Mouse (Mus musculus) thymus, adult 2 months (tissue): ENCODE data around the gene Gpr107.

Source experiments
- CTCF ChIP-seq: fragments of 200-500 bp; IDR thresholded peaks from 2 replicates; pipeline ENCODE4 v1.5.1; 2012; ENCODE audit warnings: mild to moderate bottlenecking, control low read depth, low read length, moderate library complexity, borderline replicate concordance; ENCODE audit not compliant: control insufficient read depth, poor library complexity, insufficient read depth; ENCODE audit errors: extremely low read depth
- POLR2A ChIP-seq: fragments of 200-500 bp; IDR thresholded peaks from 2 replicates; pipeline ENCODE4 v1.6.1; 2012; ENCODE audit warnings: mild to moderate bottlenecking, low read length, control low read depth, moderate library complexity; ENCODE audit not compliant: control insufficient read depth, poor library complexity, insufficient read depth; ENCODE audit errors: extremely low read depth

DNA sequence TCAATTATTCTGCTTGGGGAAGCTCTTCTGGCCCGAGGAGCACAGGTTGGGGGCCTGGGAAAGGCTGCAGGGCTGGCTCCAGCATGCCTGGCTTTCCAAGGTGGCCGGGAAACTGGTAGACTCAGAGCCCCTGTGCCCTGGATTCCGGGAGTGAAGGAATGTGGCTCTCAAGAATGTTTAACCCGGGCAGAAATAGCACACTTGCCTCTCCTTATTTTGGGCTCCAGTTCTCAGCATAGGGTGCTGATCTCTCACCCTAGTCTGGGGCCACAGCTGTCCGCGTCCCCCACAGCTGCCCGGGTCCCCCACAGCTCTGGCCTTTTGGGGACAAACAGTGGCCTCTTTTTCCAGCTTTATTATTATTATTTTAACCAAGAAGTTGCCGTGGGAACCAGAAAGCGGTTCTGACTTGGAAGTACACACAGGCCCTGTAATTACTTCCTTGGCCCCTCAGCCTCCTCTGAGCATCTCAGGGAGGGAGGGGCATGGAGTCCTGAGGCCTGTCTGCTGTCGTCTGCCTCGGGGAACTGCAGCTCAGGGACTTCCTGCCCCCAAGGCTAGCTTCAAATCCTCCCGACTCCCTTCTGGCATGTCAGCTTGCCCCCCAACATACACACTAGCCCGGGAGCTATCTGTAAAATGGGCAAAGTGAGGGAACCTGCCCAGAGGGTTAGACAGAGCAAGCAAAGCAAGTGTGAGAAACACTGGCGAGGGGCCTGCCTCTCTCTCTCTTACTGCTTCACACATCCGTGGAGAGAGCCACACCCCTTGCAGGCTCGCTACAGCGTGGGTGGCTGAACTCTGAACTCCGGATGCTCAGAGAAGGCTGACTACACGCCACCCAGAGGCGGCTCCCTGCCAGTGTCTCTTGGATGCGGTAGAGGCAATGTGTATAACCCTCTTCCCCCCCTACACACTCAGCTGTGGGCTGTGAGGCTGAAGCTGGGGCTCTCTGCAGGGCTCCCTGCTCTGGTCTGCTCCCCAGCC lies 104.1 kb downstream of the Gpr107 start:
- TF ChIP-seq CTCF (peak; percentile 68; the same call in 1 of the 2 replicates), POLR2A (0 out of 2 replicates have a peak, but pooled peaks have one; percentile 34)
